Mouse (Mus musculus): ENCODE measurements around the gene Coq8a. TPM values are rescaled to one million over a fixed set of nuclear protein-coding genes. Genes with fewer than 3 reads are reported as not detected.

Gene Coq8a
- polyA plus RNA-seq, 1 experiment from 2014 or later, result 1.4 TPM

DNA sequence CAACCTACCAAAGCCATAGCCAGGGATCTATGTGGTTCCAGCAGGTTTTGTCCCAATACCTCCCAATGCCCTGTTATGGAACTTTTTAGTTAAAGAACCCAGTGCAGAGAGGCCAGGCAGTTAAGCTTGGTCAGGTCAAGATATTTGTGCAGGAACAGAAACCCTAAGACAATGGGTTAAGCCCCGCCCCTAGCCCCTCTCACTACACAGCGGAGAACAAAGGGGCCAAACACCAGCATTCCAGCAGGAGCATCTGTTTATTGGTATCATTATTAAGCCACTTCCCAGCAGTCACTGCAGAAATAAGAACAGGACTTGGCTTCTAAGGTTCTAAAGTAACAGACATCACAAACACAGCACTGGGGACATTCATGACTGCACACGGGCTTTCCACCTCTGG is 27.4 kb upstream of the Coq8a start:
- no peaks in the 10 kb centered on the region for H3K36me3 ChIP-seq (ENCODE audit: control insufficient read depth, insufficient read depth, low read length)
- 81% methylated on average over 3 of the region's 3 CpGs for WGBS

GRCm38 (mm10) chr1:180226221-180226713 is 26.9 kb upstream of the Coq8a start:
- peak overlapping the region; percentile 65 for H3K4me2 ChIP-seq (ENCODE audit: low read depth, low read length, severe bottlenecking)
- no peak overlapping the region for H3K27ac ChIP-seq (ENCODE audit: low read depth, low read length)
- peak; percentile 60 for DNase-seq (ENCODE audit: low spot score)
- peak overlapping the region; percentile 37 for H3K4me3 ChIP-seq (ENCODE audit: low read depth, low read length)
- 12% methylated on average over 12 of the region's 12 CpGs for WGBS
- H3K4me1 ChIP-seq (replicated peaks; ENCODE audit: control insufficient read depth, insufficient read depth, low read length), result peaks cover 6% of the 10 kb centered on the region
- no peaks in the 10 kb centered on the region for H3K36me3 ChIP-seq (ENCODE audit: control insufficient read depth, insufficient read depth, low read length)
- H3K9ac ChIP-seq (ENCODE audit: low read length), result peak overlapping the region; percentile 41; the same call in 1 of the 2 replicates
- peak; percentile 42; the same call in 1 of the 2 replicates for ATAC-seq (replicated peaks; ENCODE audit: low FRiP score)
- H3K9me3 ChIP-seq (ENCODE audit: control insufficient read depth, low read length), result no peaks in the 10 kb centered on the region
- no peaks in the 10 kb centered on the region; the same call in 1 of the 2 replicates for H3K27me3 ChIP-seq (ENCODE audit: control insufficient read depth, insufficient read depth, low read length)

More for the DNA sequence above, 27.4 kb upstream of the Coq8a start:
- Histone ChIP-seq H3K4me1 (replicated peaks; ENCODE audit: control insufficient read depth, insufficient read depth, low read length) (peaks cover 6% of the 10 kb centered on the region), H3K4me2 (ENCODE audit: low read depth, low read length, severe bottlenecking) (no peak overlapping the region), H3K27ac (ENCODE audit: low read depth, low read length) (no peak overlapping the region), H3K27me3 (ENCODE audit: control insufficient read depth, insufficient read depth, low read length) (no peaks in the 10 kb centered on the region; the same call in 1 of the 2 replicates), H3K4me3 (ENCODE audit: low read depth, low read length) (no peak overlapping the region), H3K9me3 (ENCODE audit: control insufficient read depth, low read length) (no peaks in the 10 kb centered on the region), H3K9ac (ENCODE audit: low read length) (no peak overlapping the region)
- ATAC-seq (replicated peaks; ENCODE audit: low FRiP score) (no peak), DNase-seq (ENCODE audit: low spot score) (no peak)

GRCm38 (mm10) chr1:180225500-180226220 is 26.3 kb upstream of the Coq8a start:
- Histone ChIP-seq H3K4me1 (replicated peaks; ENCODE audit: control insufficient read depth, insufficient read depth, low read length) (peaks cover 6% of the 10 kb centered on the region), H3K27ac (ENCODE audit: low read depth, low read length) (no peak overlapping the region), H3K9me3 (ENCODE audit: control insufficient read depth, low read length) (no peaks in the 10 kb centered on the region), H3K4me3 (ENCODE audit: low read depth, low read length) (peak overlapping the region; percentile 37), H3K36me3 (ENCODE audit: control insufficient read depth, insufficient read depth, low read length) (no peaks in the 10 kb centered on the region), H3K9ac (ENCODE audit: low read length) (peak overlapping the region; percentile 41; the same call in 1 of the 2 replicates), H3K27me3 (ENCODE audit: control insufficient read depth, insufficient read depth, low read length) (no peaks in the 10 kb centered on the region; the same call in 1 of the 2 replicates), H3K4me2 (ENCODE audit: low read depth, low read length, severe bottlenecking) (peak overlapping the region; percentile 65)
- 15% methylated on average over 21 of the region's 21 CpGs for WGBS
- ATAC-seq (replicated peaks; ENCODE audit: low FRiP score) (peak; percentile 82), DNase-seq (ENCODE audit: low spot score) (peak; percentile 74)

- Histone ChIP-seq H3K9me3 (ENCODE audit: control insufficient read depth, low read length) (no peaks in the 10 kb centered on the region; the same call in 1 of the 2 replicates), H3K27me3 (ENCODE audit: control insufficient read depth, insufficient read depth, low read length) (no peaks in the 10 kb centered on the region; the same call in 1 of the 2 replicates), H3K27ac (ENCODE audit: low read depth, low read length) (no peak overlapping the region), H3K4me1 (replicated peaks; ENCODE audit: control insufficient read depth, insufficient read depth, low read length) (peaks cover 6% of the 10 kb centered on the region), H3K4me3 (ENCODE audit: low read depth, low read length) (no peak overlapping the region), H3K4me2 (ENCODE audit: low read depth, low read length, severe bottlenecking) (no peak overlapping the region), H3K36me3 (ENCODE audit: control insufficient read depth, insufficient read depth, low read length) (no peaks in the 10 kb centered on the region), H3K9ac (ENCODE audit: low read length) (no peak overlapping the region)
- DNase-seq (ENCODE audit: low spot score) (no peak), ATAC-seq (replicated peaks; ENCODE audit: low FRiP score) (no peak)
- 93% methylated on average over 1 of the region's 1 CpGs for WGBS
Measured at GRCm38 (mm10) chr1:180222007-180222406, 22.6 kb upstream of the Coq8a start.

GRCm38 (mm10) chr1:180220791-180221542 is 21.6 kb upstream of the Coq8a start:
- no peaks in the 10 kb centered on the region; the same call in 1 of the 2 replicates for H3K9me3 ChIP-seq (ENCODE audit: control insufficient read depth, low read length)
- no peak overlapping the region for H3K4me2 ChIP-seq (ENCODE audit: low read depth, low read length, severe bottlenecking)
- H3K4me3 ChIP-seq (ENCODE audit: low read depth, low read length), result no peak overlapping the region
- no peak for ATAC-seq (replicated peaks; ENCODE audit: low FRiP score)
- H3K4me1 ChIP-seq (replicated peaks; ENCODE audit: control insufficient read depth, insufficient read depth, low read length), result peaks cover 3% of the 10 kb centered on the region; the same call in 1 of the 2 replicates
- H3K27me3 ChIP-seq (ENCODE audit: control insufficient read depth, insufficient read depth, low read length), result no peaks in the 10 kb centered on the region; the same call in 1 of the 2 replicates
- H3K27ac ChIP-seq (ENCODE audit: low read depth, low read length), result no peak overlapping the region
- H3K36me3 ChIP-seq (ENCODE audit: control insufficient read depth, insufficient read depth, low read length), result no peaks in the 10 kb centered on the region
- 90% methylated on average over 19 of the region's 19 CpGs for WGBS
- no peak overlapping the region for H3K9ac ChIP-seq (ENCODE audit: low read length)
- DNase-seq (ENCODE audit: low spot score), result no peak

- H3K36me3 ChIP-seq (ENCODE audit: control insufficient read depth, insufficient read depth, low read length), result no peaks in the 10 kb centered on the region
- WGBS, result 67% methylated on average over 5 of the region's 5 CpGs
- H3K9ac ChIP-seq (ENCODE audit: low read length), result no peak overlapping the region
- H3K4me1 ChIP-seq (replicated peaks; ENCODE audit: control insufficient read depth, insufficient read depth, low read length), result no peaks in the 10 kb centered on the region
- ATAC-seq (replicated peaks; ENCODE audit: low FRiP score), result no peak
- no peaks in the 10 kb centered on the region for H3K27me3 ChIP-seq (ENCODE audit: control insufficient read depth, insufficient read depth, low read length)
- no peak for DNase-seq (ENCODE audit: low spot score)
- H3K9me3 ChIP-seq (ENCODE audit: control insufficient read depth, low read length), result no peaks in the 10 kb centered on the region; the same call in 1 of the 2 replicates
- H3K4me2 ChIP-seq (ENCODE audit: low read depth, low read length, severe bottlenecking), result no peak overlapping the region
- no peak overlapping the region for H3K27ac ChIP-seq (ENCODE audit: low read depth, low read length)
- no peak overlapping the region for H3K4me3 ChIP-seq (ENCODE audit: low read depth, low read length)
Measured at GRCm38 (mm10) chr1:180216541-180217276, 17.3 kb upstream of the Coq8a start.

DNA sequence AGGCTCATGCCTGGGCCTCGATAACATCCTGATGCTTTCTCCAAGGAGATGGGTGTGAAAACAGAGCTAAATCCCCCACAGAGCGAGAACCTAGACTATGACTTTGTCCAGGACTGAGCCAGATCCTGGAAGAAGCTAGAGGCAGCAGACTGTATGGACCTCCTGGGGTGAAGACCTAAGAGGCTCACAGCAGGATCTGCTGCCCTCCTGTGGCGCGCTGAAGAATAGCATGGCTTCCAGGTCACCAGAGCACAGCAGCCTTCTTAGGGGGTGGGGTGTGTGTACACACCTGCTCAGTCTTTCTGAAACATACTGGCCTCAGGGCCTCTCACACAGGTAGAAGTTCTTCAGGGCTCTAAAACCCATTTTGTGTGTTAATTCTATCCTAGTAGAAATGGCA is 15.6 kb upstream of the Coq8a start:
- 22% methylated on average over 4 of the region's 4 CpGs for WGBS
- Histone ChIP-seq H3K27me3 (ENCODE audit: control insufficient read depth, insufficient read depth, low read length) (no peaks in the 10 kb centered on the region), H3K4me1 (replicated peaks; ENCODE audit: control insufficient read depth, insufficient read depth, low read length) (no peaks in the 10 kb centered on the region), H3K27ac (ENCODE audit: low read depth, low read length) (no peak overlapping the region), H3K9me3 (ENCODE audit: control insufficient read depth, low read length) (no peaks in the 10 kb centered on the region; the same call in 1 of the 2 replicates), H3K36me3 (ENCODE audit: control insufficient read depth, insufficient read depth, low read length) (no peaks in the 10 kb centered on the region), H3K9ac (ENCODE audit: low read length) (no peak overlapping the region), H3K4me3 (ENCODE audit: low read depth, low read length) (no peak overlapping the region), H3K4me2 (ENCODE audit: low read depth, low read length, severe bottlenecking) (no peak overlapping the region)
- peak; percentile 72 for DNase-seq (ENCODE audit: low spot score)
- no peak for ATAC-seq (replicated peaks; ENCODE audit: low FRiP score)

DNA sequence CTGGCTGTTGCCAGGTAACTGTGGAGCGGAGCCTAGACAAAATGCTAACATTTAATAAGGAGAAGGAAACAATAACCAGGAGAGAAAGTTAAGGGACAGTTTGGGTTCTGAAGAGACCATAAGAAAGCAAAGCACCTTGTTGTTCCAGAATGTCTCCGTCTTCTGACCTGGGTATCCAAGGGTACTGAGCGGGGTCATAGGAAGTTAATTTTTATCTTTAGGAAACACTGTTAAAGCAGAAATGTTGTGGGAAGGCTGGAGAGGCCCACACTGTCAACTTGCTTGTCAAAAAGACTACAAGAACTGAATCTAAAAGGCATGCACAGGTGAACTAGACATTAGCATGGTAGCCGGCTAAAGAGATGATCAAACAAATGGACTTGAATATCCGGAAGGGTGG is 13.5 kb upstream of the Coq8a start:
- Histone ChIP-seq H3K4me1 (replicated peaks; ENCODE audit: control insufficient read depth, insufficient read depth, low read length) (no peaks in the 10 kb centered on the region), H3K9me3 (ENCODE audit: control insufficient read depth, low read length) (no peaks in the 10 kb centered on the region; the same call in 1 of the 2 replicates), H3K27ac (ENCODE audit: low read depth, low read length) (no peak overlapping the region), H3K4me3 (ENCODE audit: low read depth, low read length) (no peak overlapping the region), H3K36me3 (ENCODE audit: control insufficient read depth, insufficient read depth, low read length) (no peaks in the 10 kb centered on the region), H3K9ac (ENCODE audit: low read length) (no peak overlapping the region), H3K4me2 (ENCODE audit: low read depth, low read length, severe bottlenecking) (no peak overlapping the region), H3K27me3 (ENCODE audit: control insufficient read depth, insufficient read depth, low read length) (no peaks in the 10 kb centered on the region)
- 92% methylated on average over 5 of the region's 5 CpGs for WGBS
- DNase-seq (ENCODE audit: low spot score) (no peak), ATAC-seq (replicated peaks; ENCODE audit: low FRiP score) (no peak)
